Mouse (Mus musculus): ENCODE measurements around the gene Lama4. TPM values are rescaled to one million over a fixed set of nuclear protein-coding genes. Genes with fewer than 3 reads are reported as not detected.

The Lama4 gene
- polyA plus RNA-seq (2017; shearing (Covaris generic)), result not detected

GRCm38 (mm10) chr10:38965075-38965781 is at the start of gene Lama4:
Gene Lama4 (plus strand): TSS chr10:38965515.

GRCm38 (mm10) chr10:39133462-39134310 is 168.4 kb downstream of the Lama4 start, which contains the start of the genes Fam229b and Tube1:
Gene Fam229b (minus strand): TSS chr10:39133914.
Gene Tube1 (plus strand): TSS chr10:39133976.

Other genes with a start within 250 kb of the Lama4 start
- gene Rfpl4b, start 143.7 kb upstream of the Lama4 start, polyA plus RNA-seq (2017; shearing (Covaris generic)), result not detected
- 0.87 TPM for gene Fam229b, start 168.4 kb downstream of the Lama4 start, polyA plus RNA-seq (2017; shearing (Covaris generic))
- 6.7 TPM for gene Tube1, start 168.5 kb downstream of the Lama4 start, polyA plus RNA-seq (2017; shearing (Covaris generic))
- not detected for gene Ccn6, start 198.3 kb downstream of the Lama4 start, polyA plus RNA-seq (2017; shearing (Covaris generic))